Mouse (Mus musculus) hindlimb bud, embryonic 11.5 days (tissue): ENCODE measurements around the gene Vcan.
"Not testable (repeated sequence)": the region's sequence is repeated elsewhere in the genome, so short reads cannot be mapped to it uniquely, and the experiment has no call there.

ENCODE experiments used
- DNase-seq: peaks from one replicate; pipeline ENCODE4 v3.0.0-alpha.2; 2012; ENCODE audit warnings: low read depth, low spot score; ENCODE audit errors: extremely low spot score

The Vcan gene

GRCm38 (mm10) chr13:89741766-89742685 is at the start of gene Vcan:
Gene Vcan, minus strand, starts transcription at chr13:89742509.
- no peak for DNase-seq

- DNase-seq: no peak
Measured at GRCm38 (mm10) chr13:89791475-89791874, 49.2 kb upstream of the Vcan start.

GRCm38 (mm10) chr13:89782886-89783285 is 40.6 kb upstream of the Vcan start:
- no peak for DNase-seq

GRCm38 (mm10) chr13:89780276-89780675 is 38.0 kb upstream of the Vcan start:
- no peak for DNase-seq

- DNase-seq: peak; percentile 75
Measured at GRCm38 (mm10) chr13:89779208-89779911, 37.1 kb upstream of the Vcan start.

GRCm38 (mm10) chr13:89777764-89778163 is 35.5 kb upstream of the Vcan start:
- no peak for DNase-seq

GRCm38 (mm10) chr13:89777146-89777545 is 34.8 kb upstream of the Vcan start:
- DNase-seq: no peak

- no peak for DNase-seq
Measured at GRCm38 (mm10) chr13:89766551-89766950, 24.2 kb upstream of the Vcan start.

GRCm38 (mm10) chr13:89765966-89766365 is 23.7 kb upstream of the Vcan start:
- DNase-seq: no peak

GRCm38 (mm10) chr13:89762339-89762738 is 20.0 kb upstream of the Vcan start:
- DNase-seq: no peak

GRCm38 (mm10) chr13:89756347-89756746 is 14.0 kb upstream of the Vcan start:
- DNase-seq: no peak

GRCm38 (mm10) chr13:89750562-89750961 is 8.3 kb upstream of the Vcan start:
- DNase-seq: not testable (repeated sequence)

- no peak for DNase-seq
Measured at GRCm38 (mm10) chr13:89743201-89743600, 892 bp upstream of the Vcan start.

- no peak for DNase-seq
Measured at GRCm38 (mm10) chr13:89742686-89743200, 434 bp upstream of the Vcan start.

- no peak for DNase-seq
Measured at GRCm38 (mm10) chr13:89741116-89741551, 1.2 kb downstream of the Vcan start.

GRCm38 (mm10) chr13:89740243-89741115 is 1.8 kb downstream of the Vcan start:
- DNase-seq: no peak

GRCm38 (mm10) chr13:89739696-89740242 is 2.5 kb downstream of the Vcan start:
- no peak for DNase-seq

- no peak for DNase-seq
Measured at GRCm38 (mm10) chr13:89738776-89739695, 3.3 kb downstream of the Vcan start.

GRCm38 (mm10) chr13:89738275-89738674 is 4.0 kb downstream of the Vcan start:
- no peak for DNase-seq
